Mouse (Mus musculus) adrenal gland, adult (tissue): Measurements from ENCODE around the gene Fbn1.
"Not testable (repeated sequence)": the region's sequence is repeated elsewhere in the genome, so short reads cannot be mapped to it uniquely, and the experiment has no call there.

Experiments used
- DNase-seq, 2 experiments: peaks; one replicate each; pipeline ENCODE4 v3.0.0; 2022 to 2023; ENCODE audit warnings: low spot score in 1 of 2; ENCODE audit not compliant: inconsistent age in 2 of 2

The Fbn1 gene

DNA sequence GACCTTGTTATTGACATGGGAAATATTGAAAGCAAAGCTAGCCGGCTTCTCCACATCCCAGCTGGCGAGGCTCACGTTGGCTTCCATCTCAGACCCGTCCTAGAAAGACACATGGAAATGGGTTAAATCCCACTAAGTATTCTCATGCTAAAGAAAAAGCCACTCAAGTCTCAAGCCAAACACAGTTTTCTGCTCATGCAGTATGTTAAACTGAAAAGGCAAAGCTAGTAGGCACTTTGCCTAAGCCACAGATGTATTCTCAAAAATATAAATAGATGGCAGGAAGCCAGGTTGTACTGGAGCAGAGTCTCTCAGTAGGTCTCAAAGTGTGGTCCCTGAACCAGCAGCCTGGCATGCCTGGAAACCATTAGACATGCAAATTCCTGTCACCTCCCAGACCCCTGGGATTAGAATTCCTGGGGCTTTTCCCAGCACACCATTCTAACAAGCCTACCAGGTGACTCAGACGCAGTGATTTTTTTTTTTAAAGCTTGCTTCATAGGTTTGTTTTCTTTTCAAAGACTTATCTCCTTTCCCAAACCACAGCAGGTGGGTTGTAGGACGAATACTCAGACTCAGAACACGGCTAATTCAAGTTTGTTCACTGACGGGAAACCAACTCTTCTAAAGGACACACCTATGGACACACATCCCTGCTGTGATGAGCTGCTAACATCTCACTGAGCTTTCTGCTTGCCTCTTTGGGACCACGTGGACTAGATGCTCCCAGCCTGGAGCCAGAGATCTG lies 205.7 kb downstream of the Fbn1 start:
- DNase-seq: no peak

DNA sequence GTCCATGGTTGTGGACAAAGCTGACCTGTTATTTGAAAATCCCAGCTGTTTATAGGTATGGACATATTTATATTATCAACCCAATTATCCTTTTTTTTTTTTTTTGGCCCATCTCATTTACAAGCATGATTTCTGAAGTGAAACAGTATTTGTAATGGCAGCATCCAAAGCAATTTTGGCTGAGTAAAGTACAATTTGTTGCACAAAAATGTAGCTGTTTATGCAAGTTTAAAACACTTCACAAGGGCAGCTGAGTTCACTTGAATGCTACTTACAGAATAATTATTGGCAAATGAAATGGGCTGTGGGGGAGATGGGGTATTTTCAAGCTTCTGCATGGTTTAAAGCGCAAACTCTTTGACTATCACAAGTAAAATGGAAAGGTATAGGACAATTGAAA lies 209.0 kb downstream of the Fbn1 start:
- DNase-seq: no peak

DNA sequence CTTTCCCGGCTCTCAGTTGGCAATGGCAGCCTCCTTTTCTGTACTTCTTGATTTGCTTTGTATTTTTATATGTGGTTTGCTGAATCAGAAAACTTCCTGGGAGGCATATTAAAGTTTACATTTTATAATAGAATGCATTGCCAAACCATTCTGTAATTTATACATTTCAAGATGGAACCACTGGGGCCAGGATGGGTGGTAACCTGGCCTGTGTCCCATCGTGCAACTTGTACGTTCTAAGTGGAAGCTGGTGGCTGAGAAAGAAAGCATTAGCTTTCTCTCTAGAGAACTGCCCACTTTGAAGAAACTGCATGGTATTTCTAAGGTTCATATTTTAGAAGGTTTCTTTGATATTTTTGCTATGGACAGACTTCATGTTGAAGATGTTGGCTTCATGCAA lies 212.3 kb downstream of the Fbn1 start:
- no peak for DNase-seq

DNA sequence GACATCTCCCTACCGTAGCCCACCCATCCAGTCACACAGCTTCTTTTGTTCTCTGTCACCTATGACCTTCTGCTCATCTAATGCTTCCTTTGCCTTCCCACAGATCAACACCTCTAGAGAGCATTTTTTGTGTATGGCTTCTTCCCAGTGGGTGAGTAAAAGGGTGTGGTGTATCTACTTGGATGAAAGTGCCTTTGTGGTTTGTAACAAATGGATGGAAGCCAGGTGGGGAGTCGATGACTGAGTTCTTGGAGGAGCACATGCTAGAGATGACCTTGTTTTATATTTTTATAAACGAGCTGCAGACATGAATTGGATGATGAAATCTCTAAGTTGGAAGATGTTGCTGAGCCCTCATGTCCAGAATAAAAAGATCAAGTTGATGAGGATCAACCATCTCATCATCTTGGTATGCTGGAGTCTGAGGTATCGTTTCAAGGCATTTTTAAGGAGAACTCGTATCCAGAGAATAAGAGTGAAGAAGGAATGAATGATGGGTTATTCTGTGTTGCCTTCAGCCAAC lies 213.8 kb downstream of the Fbn1 start:
- DNase-seq: peak in 1 of 2 experiments; percentile 25

- DNase-seq: no peak
Measured at GRCm38 (mm10) chr2:125292616-125293015, 215.2 kb downstream of the Fbn1 start.

DNA sequence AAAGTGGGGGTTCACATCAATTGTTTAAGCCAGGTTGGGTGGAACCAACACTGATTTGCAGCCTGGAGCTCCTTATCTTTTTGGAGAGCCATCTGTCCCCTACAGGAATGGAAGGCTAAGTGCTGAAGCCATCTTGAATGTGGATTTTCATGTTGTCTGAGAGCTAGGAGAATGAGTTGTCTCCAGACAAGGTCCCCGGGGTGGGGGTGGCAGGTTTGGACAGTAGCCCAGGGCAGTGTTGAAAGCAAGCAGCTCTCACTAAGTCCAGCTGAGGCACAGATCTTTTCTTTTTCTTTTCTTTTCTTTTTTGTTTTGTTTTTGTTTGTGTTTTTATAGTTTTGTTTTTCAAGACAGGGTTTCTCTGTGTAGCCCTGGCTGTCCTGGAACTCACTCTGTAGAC lies 216.7 kb downstream of the Fbn1 start:
- DNase-seq: no peak

- DNase-seq: no peak
Measured at GRCm38 (mm10) chr2:125290197-125290965, 217.4 kb downstream of the Fbn1 start.

GRCm38 (mm10) chr2:125285777-125286176 lies 222.0 kb downstream of the Fbn1 start:
- DNase-seq: no peak

DNA sequence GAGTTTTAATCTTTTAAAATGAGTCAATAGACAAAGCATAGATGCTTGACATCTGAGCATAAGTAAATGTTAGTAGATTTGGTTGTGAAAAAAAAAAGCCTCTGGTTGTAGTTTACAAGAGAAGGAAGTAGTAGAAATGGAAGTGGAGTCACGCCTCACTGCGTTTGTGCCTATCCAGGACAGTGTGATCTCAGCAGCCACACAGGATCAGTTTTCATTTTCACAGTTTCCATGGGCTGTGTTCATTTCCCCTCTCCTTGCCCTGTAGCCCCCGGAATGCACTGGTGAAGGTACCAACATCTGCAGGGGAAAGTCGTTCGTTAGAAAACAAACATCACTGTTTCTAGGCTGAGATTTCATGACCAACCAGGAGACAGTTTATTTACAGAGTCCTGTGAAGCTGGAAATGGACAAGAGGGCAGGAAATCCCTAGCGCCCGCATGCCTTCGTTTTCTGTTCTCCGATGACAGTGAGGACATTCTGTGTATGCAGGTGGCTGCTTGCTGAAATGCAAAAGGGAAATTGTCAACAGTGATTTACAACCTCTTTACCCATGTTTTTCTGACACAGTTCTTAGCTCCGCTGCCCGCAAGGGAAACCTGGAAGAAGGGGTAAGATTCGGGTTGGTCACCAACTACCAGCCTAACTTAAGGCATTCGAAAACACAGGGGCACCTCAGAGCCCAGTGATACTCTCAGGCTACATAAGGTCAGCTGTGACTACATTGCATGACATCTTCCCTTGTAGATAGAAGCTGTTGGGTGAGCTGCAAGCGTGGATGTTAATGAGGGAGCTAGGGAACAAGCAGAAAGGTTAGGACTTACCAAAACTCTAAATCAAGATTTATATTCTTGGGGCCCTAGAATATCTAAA lies 225.2 kb downstream of the Fbn1 start:
- DNase-seq: no peak

- DNase-seq: not testable (repeated sequence)
Measured at GRCm38 (mm10) chr2:125279995-125280394, 227.8 kb downstream of the Fbn1 start.

- DNase-seq: no peak
Measured at GRCm38 (mm10) chr2:125278474-125278873, 229.3 kb downstream of the Fbn1 start.

DNA sequence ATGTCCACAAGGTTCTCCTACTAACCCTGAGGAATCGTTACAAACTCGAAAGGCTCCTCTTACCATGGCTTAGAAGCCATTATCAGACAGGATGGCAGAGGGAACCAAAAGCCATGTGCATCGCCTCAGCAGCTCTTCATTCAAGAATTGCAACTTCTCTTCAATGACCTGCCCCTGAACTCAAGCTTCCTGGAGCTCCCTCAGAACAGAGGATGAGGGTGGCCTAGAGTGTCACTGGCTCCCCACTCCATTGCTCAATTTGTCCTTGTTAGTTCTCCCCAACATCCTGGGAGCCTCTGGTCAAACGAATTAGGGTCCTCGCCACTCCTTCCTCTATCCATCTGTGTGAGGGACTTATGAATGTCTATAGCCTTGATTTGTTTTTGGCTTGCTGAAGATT lies 231.1 kb downstream of the Fbn1 start:
- no peak for DNase-seq

GRCm38 (mm10) chr2:125275617-125276016 lies 232.2 kb downstream of the Fbn1 start:
- no peak for DNase-seq

GRCm38 (mm10) chr2:125268876-125269275 lies 238.9 kb downstream of the Fbn1 start:
- DNase-seq: no peak

- DNase-seq: peak in 1 of 2 experiments; percentile 54
Measured at GRCm38 (mm10) chr2:125263753-125264152, 244.0 kb downstream of the Fbn1 start.

DNA sequence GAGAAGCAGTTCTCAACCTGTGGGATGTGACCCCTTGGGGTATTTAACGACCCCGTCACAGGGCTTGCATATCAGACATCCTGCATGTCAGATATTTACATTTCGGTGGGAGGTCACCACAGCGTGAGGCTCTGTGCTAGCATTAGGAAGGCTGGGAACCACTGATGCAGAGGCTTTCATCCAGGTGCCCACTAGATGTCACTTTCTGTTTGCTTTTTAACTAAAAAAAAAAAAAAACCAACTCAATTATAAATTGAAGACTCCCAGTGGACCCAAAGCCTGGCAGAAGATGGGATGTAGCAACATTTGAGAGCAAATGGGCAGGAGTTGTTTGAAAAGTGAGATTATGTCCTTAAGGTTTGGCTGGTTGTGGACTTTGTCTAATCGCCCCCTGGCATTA lies 244.7 kb downstream of the Fbn1 start:
- peak in 1 of 2 experiments; percentile 44 for DNase-seq

DNA sequence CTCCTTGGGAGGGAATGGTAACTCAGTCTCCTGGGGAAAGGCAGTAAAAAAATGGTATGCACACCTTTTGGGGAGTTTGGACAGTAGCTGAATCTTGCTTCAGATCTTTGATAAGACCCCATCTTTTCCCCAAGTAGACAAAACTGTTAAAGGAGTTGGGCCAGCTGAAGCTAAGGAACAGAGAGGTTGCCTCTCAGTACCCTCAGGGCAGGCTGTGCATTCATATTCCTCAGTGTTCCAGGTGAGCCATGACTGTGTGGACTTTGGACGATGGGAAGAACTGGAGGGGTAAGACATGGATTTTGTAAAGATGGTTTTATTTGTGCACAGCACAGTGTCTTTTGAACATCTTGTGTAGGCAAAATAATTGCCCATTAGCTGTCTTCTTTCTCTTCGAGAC lies 247.5 kb downstream of the Fbn1 start:
- DNase-seq: no peak

DNA sequence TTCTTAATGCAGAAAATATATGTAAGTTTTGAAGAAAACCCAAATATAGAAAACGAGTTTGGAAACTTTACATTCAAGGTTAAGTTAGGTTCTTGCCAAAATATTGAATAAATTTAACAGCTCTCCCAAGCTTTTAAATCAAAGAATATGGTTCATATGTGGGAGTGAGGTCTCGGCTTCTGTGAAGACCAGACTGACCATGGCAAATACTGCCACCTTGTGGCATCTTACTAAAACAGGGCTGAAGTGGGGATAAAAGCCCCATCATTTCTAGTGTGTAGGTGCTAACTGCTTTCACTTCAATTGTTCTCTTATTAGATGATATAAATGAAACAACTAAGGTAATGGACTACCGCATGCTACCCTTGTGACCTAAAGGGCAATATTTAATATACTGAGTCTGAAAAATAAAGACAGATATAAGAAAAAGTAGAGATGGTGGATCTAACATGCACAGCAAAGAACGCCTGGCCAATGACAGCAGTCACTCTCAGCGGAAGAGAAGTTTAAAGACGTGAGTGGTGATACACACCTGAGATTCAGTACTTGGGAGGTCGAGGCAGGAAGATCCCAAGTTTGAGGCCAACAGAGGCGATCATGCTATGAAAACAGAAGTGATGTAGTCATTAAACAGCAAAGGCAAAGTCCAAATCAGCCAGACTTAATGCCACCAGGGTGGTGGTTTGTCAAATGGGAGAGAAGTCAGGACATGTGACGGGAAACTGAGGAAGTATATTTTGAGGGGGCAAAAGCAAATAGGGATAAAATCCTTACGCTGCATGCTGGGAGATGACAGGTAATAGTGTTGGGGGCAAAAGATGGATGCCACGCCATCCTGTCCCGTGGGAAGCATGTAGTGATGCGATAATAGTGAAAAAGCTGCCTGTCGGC lies 248.3 kb downstream of the Fbn1 start:
- peak in 1 of 2 experiments; percentile 64 for DNase-seq

DNA sequence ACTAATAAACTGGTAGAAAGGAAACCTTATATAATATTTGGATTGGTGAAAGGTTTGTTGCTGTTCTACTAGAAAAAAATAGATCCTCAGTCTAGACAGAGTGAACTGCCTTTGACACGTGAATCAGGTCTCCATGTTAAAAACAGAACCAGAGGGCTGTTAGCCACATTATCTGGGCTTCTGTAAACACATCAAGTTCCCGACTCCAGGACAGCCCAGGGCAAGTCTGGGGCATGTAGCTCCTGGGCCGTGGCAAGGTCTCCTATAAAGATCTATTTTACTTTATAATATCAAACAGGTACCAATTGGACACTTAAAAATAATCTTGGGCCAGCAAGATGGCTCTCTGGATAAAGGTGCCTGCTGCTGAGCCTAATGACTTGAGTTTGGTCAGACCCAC lies 251.9 kb downstream of the Fbn1 start:
- DNase-seq: no peak

- DNase-seq: no peak
Measured at GRCm38 (mm10) chr2:125254630-125255029, 253.2 kb downstream of the Fbn1 start.
